Mouse (Mus musculus) layer of hippocampus, adult 2 months (tissue): ENCODE measurements around the gene Rab3a. TPM values are rescaled to one million over a fixed set of nuclear protein-coding genes. Genes with fewer than 3 reads are reported as not detected.

ENCODE experiments used
- DNase-seq, 2 experiments: peaks; one replicate each; pipeline ENCODE4 v3.0.0; 2022; ENCODE audit warnings: low spot score in 2 of 2
- H3K27ac ChIP-seq: fragments of 200-600 bp; 2 replicates; pipeline ENCODE4 v1.8.1; 2022
- H3K4me3 ChIP-seq: fragments of 200-600 bp; 2 replicates; pipeline ENCODE4 v1.8.1; 2022; ENCODE audit warnings: mild to moderate bottlenecking
- CTCF ChIP-seq: fragments of 200-600 bp; conservative IDR thresholded peaks from 2 replicates; pipeline ENCODE4 v1.8.1; 2022; ENCODE audit warnings: antibody characterized with exemption, mild to moderate bottlenecking, moderate library complexity
- total RNA-seq, 2 experiments: library from RNA; stranded (reverse); gene quantifications; 2 replicates each; pipeline ENCODE4 v1.2.3; 2021

Rab3a gene
- total RNA-seq, 2 experiments from 2014 or later, result 775 to 798 TPM

DNA sequence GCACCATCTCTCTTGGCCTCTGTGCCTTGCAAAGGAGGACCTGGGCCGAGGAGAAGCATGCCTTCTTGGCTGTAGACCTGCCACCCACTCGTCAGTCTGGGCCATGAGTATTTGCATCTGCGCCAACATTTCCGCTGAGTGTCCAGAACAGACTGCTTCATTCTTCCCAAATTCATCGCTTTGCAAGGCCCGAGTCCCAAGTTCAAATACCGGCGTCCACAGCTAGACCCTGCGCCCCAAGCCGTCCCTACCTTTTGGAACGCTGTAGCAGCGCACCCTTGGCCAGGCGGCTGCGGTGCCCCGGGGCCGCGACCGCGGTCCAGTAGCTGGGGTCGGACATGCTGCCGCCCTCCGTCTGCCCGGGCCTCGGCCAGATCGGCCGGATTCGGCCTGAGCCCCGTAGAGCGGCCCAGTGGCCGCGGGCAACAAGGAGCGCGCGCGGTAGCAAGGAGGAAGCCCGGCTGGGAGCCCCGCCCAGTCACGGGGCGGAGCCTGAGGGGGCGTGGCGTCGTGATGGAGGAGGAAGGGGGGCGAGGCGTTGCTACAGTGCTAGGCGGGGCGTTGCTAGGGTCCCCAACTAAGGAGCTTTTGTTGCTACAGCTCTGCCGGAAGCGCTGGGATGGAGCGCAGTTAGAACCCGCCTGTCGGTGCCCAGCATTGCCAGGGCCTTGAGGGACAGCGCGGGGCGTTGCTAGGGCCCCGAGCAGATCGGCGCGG lies 37.7 kb downstream of the Rab3a start:
- peak overlapping the region; percentile 90 for H3K4me3 ChIP-seq
- DNase-seq, result peak; percentile 98 to 99
- TF ChIP-seq CTCF, result no peak
- peak overlapping the region; percentile 99 for H3K27ac ChIP-seq

GRCm38 (mm10) chr8:70792700-70793099 lies 38.2 kb downstream of the Rab3a start:
- TF ChIP-seq CTCF, result no peak
- Histone ChIP-seq H3K27ac (peak overlapping the region; percentile 99), H3K4me3 (peak overlapping the region; percentile 90)
- DNase-seq, result peak in 1 of 2 experiments; percentile 67

DNA sequence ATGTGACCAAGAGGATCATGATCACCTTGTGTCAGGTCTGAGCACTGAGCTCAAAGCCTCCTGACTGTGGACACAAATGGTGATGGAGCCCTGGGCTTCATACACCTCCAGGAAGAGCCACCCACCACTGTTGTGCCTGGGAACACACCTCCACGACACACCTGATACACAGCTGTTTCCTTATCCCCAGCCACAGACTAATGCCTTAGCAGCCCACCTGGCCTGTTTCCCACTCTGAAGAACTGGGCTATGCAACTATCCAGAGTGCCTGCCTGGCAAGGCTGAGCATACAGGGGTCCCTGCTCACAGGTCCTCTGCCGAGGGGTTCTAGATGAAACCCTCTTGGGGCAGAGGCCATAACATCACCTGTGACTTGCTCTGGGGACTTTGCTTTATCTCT lies 39.7 kb downstream of the Rab3a start:
- peak overlapping the region; percentile 99 for H3K27ac ChIP-seq
- H3K4me3 ChIP-seq, result peak overlapping the region; percentile 4; the same call in 1 of the 2 replicates
- TF ChIP-seq CTCF, result no peak
- DNase-seq, result no peak

GRCm38 (mm10) chr8:70795370-70795769 lies 40.9 kb downstream of the Rab3a start:
- peak; percentile 62 for TF ChIP-seq CTCF
- H3K27ac ChIP-seq, result peak overlapping the region; percentile 99
- peak overlapping the region; percentile 82; the same call in 1 of the 2 replicates for H3K4me3 ChIP-seq
- no peak for DNase-seq

- DNase-seq, result no peak
- Histone ChIP-seq H3K27ac (peak overlapping the region; percentile 99), H3K4me3 (peak overlapping the region; percentile 82)
- TF ChIP-seq CTCF, result no peak
These were observed 42.1 kb downstream of the Rab3a start for GRCm38 (mm10) chr8:70796403-70797080.

DNA sequence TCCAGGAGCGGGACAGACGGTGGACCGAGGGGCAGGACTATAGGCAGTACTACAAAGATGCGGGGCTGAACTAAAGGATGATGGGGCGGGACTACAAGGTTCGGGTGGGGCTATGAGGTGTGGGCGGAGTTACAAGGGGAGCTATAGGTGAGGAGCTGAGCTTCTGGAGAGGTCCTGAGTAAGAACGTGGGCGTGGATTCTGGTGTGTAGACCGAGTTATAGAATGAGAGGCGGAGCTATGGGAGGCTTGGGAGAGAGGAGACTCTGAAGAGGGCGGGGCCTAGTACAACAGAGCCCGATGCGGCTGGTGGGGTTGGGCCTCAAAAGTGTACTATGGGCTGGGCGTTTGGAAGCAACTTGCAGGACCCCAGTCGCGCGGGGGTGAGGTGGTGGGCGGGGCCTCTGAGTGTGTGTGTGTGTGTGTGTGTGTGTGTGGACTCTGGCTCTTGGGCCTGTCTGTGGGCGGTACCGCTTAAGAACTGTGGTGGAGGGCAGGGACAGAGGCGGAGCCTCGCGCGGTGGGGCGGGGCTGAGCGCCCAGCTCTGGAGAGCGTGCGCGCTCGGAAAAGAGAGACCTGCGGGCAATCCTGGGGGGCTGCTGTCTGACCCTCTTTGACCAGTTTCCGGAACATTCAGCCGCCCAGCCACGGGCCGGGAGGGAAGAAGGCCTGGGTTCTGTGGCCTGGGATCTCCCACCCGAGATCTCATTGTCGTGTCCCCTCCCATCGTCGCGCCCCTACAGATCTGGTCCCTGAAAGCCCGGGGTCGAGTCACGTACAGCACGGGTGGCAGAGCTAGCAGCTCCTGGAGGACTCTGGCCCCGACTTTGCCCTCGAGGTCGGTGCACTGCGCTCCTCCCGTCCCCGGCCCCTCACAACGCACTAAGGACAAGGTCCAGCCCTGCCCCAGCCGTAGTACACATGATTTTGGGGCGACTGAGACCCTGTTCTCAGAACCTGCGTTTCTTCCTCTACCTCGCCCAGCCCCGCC lies 42.9 kb downstream of the Rab3a start:
- Histone ChIP-seq H3K27ac (peak overlapping the region; percentile 99), H3K4me3 (peak overlapping the region; percentile 82)
- TF ChIP-seq CTCF, result no peak
- DNase-seq, result peak; percentile 88 to 95

GRCm38 (mm10) chr8:70798281-70798680 lies 43.8 kb downstream of the Rab3a start:
- peak; percentile 71 to 83 for DNase-seq
- Histone ChIP-seq H3K4me3 (peak overlapping the region; percentile 82), H3K27ac (peak overlapping the region; percentile 99)
- 0 out of 2 replicates have a peak, but pooled peaks have one; percentile 9 for TF ChIP-seq CTCF

DNA sequence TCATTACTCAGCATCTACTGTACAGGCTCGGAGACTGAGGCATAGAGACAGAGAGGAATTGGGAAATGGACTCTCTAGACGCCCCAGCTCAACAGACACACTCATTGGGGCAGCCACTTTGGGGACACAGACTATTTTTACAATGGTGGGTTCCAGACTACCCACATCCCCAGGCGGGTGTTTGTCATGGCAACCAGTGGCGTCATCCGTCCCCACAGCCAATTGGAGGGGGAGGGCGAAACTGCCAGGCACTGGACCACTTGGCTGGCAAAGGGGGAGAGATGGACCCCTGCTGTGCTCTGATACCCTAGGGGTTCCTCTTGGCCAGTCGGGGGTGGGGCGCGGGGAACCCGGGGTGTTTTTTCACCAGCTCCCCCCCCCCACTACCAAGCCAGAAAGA lies 46.2 kb downstream of the Rab3a start:
- DNase-seq, result peak in 1 of 2 experiments; percentile 63
- no peak for TF ChIP-seq CTCF
- Histone ChIP-seq H3K27ac (peak overlapping the region; percentile 99), H3K4me3 (peak overlapping the region; percentile 28; the same call in 1 of the 2 replicates)

GRCm38 (mm10) chr8:70801156-70801555 lies 46.7 kb downstream of the Rab3a start:
- no peak overlapping the region for H3K4me3 ChIP-seq
- peak; percentile 86 to 89 for DNase-seq
- no peak for TF ChIP-seq CTCF
- H3K27ac ChIP-seq, result peak overlapping the region; percentile 99

GRCm38 (mm10) chr8:70801830-70802229 lies 47.4 kb downstream of the Rab3a start:
- no peak for DNase-seq
- Histone ChIP-seq H3K27ac (peak overlapping the region; percentile 99), H3K4me3 (peak overlapping the region; percentile 11; the same call in 1 of the 2 replicates)
- TF ChIP-seq CTCF, result no peak

DNA sequence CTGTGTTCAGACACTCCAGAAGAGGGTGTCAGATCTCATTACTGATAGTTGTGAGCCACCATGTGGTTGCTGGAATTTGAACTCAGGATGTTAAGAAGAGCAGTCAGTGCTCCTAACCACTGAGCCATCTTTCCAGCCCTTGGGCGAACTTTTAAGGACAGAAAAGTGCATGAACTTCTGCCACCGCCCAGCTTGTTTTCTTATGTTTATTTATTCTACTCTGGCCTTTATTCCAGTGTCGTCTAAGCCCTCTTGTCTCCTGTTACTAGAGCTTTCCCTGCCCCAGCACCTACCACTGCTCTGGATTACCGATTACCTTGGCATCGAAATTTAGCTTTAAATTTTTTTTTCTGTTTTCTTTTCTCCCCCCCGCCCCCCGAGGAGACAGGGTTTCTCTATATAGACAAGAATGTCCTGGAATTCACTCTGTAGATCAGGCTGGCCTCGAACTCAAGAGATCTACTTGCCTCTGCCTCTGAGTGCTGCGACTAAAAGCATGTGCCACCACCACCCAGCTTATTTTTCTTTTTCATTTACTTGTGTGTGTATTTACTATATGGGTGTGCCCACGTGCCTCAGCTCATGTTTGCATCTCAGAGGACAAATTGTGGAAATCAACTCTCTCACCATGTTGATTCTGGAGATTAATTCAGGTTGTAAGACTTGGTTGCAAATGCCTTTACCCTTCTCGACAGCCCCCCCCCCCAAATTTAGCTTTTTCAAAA lies 48.5 kb downstream of the Rab3a start:
- no peak for DNase-seq
- Histone ChIP-seq H3K4me3 (peak overlapping the region; percentile 66), H3K27ac (peak overlapping the region; percentile 99)
- peak; percentile 38 for TF ChIP-seq CTCF
